ENCODE assay signal across 18 mouse cellular contexts in genomic region chr2:10521719-10522415, GRCm38 (mm10).
"Had no signal": no experiment of that assay in that cellular context is flagged by ENCODE, and none has a peak within 500 bp of the region (broad histone marks: within the 10 kb centered on the region; RNA-seq: fewer than 3 reads in every experiment).

No protein-coding gene starts in this region.

- H3K4me3 ChIP-seq: limb, embryonic 15.5 days; liver, embryonic 12.5 days; midbrain, embryonic 10.5 days; myocyte; neural tube, embryonic 15.5 days had no signal

- H3K27me3 ChIP-seq: limb, embryonic 15.5 days; liver, embryonic 12.5 days had no signal

- H3K9me3 ChIP-seq: limb, embryonic 15.5 days; liver, embryonic 12.5 days; midbrain, embryonic 10.5 days; neural tube, embryonic 15.5 days had no signal

- DNase-seq: kidney, adult 8-10 months; kidney, postnatal 25 days; layer of hippocampus, adult 9-11 months; left cerebral cortex, postnatal 4 days; lung, embryonic 14.5 days; lung, postnatal 10 days; lung, postnatal 4 days; midbrain, embryonic 14.5 days; right cerebral cortex, adult 18-20 months; right cerebral cortex, postnatal 4 days; spleen, adult 18-20 months; thymus, adult 18-20 months; thymus, postnatal 25 days had no signal

- H3K27ac ChIP-seq: limb, embryonic 15.5 days; liver, embryonic 12.5 days; midbrain, embryonic 10.5 days; neural tube, embryonic 15.5 days had no signal

- H3K4me1 ChIP-seq: limb, embryonic 15.5 days; liver, embryonic 12.5 days; midbrain, embryonic 10.5 days had no signal

- ATAC-seq: liver, embryonic 12.5 days had no signal

- H3K4me2 ChIP-seq: limb, embryonic 15.5 days; liver, embryonic 12.5 days; lung, embryonic 14.5 days; neural tube, embryonic 15.5 days had no signal

- H3K9ac ChIP-seq: limb, embryonic 15.5 days; liver, embryonic 12.5 days; lung, embryonic 14.5 days; neural tube, embryonic 15.5 days had no signal

- H3K36me3 ChIP-seq: limb, embryonic 15.5 days; liver, embryonic 12.5 days; midbrain, embryonic 10.5 days; neural tube, embryonic 15.5 days had no signal
